Mouse (Mus musculus): ENCODE results near the gene Kcnj12.

Kcnj12 gene

GRCm38 (mm10) chr11:61051151-61051550, 28.8 kb downstream of the Kcnj12 start:
- in situ Hi-C loops (cut with MboI; ENCODE audit: low sequenced_read_pairs) = no loop called here

GRCm38 (mm10) chr11:61056871-61057270, 34.5 kb downstream of the Kcnj12 start:
- in situ Hi-C loops (cut with MboI; ENCODE audit: low sequenced_read_pairs) = no loop called here

GRCm38 (mm10) chr11:61059691-61060457, 37.5 kb downstream of the Kcnj12 start:
- in situ Hi-C loops (cut with MboI; ENCODE audit: low sequenced_read_pairs) = no loop called here

- in situ Hi-C loops (cut with MboI; ENCODE audit: low sequenced_read_pairs) = no loop called here
Measured at GRCm38 (mm10) chr11:61060634-61061033, 38.3 kb downstream of the Kcnj12 start.

GRCm38 (mm10) chr11:61062548-61063461, 40.4 kb downstream of the Kcnj12 start:
- in situ Hi-C loops (cut with MboI; ENCODE audit: low sequenced_read_pairs) = no loop called here

GRCm38 (mm10) chr11:61063503-61063902, 41.1 kb downstream of the Kcnj12 start:
- in situ Hi-C loops (cut with MboI; ENCODE audit: low sequenced_read_pairs) = no loop called here

GRCm38 (mm10) chr11:61065620-61066019, 43.3 kb downstream of the Kcnj12 start:
- in situ Hi-C loops (cut with MboI; ENCODE audit: low sequenced_read_pairs) = no loop called here

GRCm38 (mm10) chr11:61067133-61067835, 44.9 kb downstream of the Kcnj12 start:
- in situ Hi-C loops (cut with MboI; ENCODE audit: low sequenced_read_pairs) = no loop called here

- in situ Hi-C loops (cut with MboI; ENCODE audit: low sequenced_read_pairs) = no loop called here
Measured at GRCm38 (mm10) chr11:61068866-61069265, 46.5 kb downstream of the Kcnj12 start.

GRCm38 (mm10) chr11:61069645-61070044, 47.3 kb downstream of the Kcnj12 start:
- in situ Hi-C loops (cut with MboI; ENCODE audit: low sequenced_read_pairs) = no loop called here

GRCm38 (mm10) chr11:61074646-61075317, 52.4 kb downstream of the Kcnj12 start:
- in situ Hi-C loops (cut with MboI; ENCODE audit: low sequenced_read_pairs) = no loop called here

GRCm38 (mm10) chr11:61075361-61076326, 53.3 kb downstream of the Kcnj12 start:
- in situ Hi-C loops (cut with MboI; ENCODE audit: low sequenced_read_pairs) = no loop called here

- in situ Hi-C loops (cut with MboI; ENCODE audit: low sequenced_read_pairs) = no loop called here
Measured at GRCm38 (mm10) chr11:61081624-61082023, 59.3 kb downstream of the Kcnj12 start.

GRCm38 (mm10) chr11:61090195-61090594, 67.8 kb downstream of the Kcnj12 start:
- in situ Hi-C loops (cut with MboI; ENCODE audit: low sequenced_read_pairs) = no loop called here

- in situ Hi-C loops (cut with MboI; ENCODE audit: low sequenced_read_pairs) = no loop called here
Measured at GRCm38 (mm10) chr11:61091192-61091591, 68.8 kb downstream of the Kcnj12 start.

GRCm38 (mm10) chr11:61091642-61092262, 69.4 kb downstream of the Kcnj12 start:
- in situ Hi-C loops (cut with MboI; ENCODE audit: low sequenced_read_pairs) = no loop called here

GRCm38 (mm10) chr11:61098046-61098445, 75.7 kb downstream of the Kcnj12 start:
- in situ Hi-C loops (cut with MboI; ENCODE audit: low sequenced_read_pairs) = no loop called here

GRCm38 (mm10) chr11:61102397-61103339, 80.3 kb downstream of the Kcnj12 start:
- in situ Hi-C loops (cut with MboI; ENCODE audit: low sequenced_read_pairs) = no loop called here

Data from CH12F3 (cell line).